ENCODE assay signal across 15 mouse cellular contexts in the genomic region with DNA sequence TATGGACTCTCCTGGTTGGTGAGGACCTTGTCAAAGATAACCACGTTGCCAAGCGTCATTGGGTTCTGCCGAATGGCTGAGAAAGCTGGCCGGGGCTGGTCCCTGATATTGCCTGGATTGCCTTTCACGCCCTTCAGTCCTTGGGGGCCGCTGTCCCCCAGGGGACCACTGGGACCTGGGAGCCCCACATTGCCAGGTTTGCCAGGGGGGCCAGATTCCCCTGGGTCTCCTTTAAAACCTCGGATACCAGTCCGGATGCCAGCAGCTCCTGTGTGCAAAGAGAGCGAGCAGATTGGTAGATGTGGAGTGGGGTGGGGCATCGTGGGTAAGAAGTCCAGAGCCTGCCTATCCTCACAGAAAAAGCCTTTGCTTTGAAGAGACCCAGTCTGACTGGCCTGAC. TPM values are rescaled to one million over a fixed set of nuclear protein-coding genes. Genes with fewer than 3 reads are reported as not detected.
DNase-seq lines count a peak whose midpoint lies in the region; ATAC-seq lines count a peak whose summit lies in the region.
"Had no signal": no experiment of that assay in that cellular context is flagged by ENCODE, and none has a peak within 500 bp of the region (broad histone marks: within the 10 kb centered on the region; RNA-seq: fewer than 3 reads in every experiment).

No protein-coding gene starts in this region.

- H3K9me3 ChIP-seq in midbrain, embryonic 11.5 days (ENCODE audit: control insufficient read depth, low read length): no peaks in the 10 kb centered on the region
- no peaks in the 10 kb centered on the region for H3K9me3 ChIP-seq in midbrain, embryonic 16.5 days (replicated peaks; ENCODE audit: control insufficient read depth, low read length, poor library complexity, severe bottlenecking)
- H3K9me3 ChIP-seq in neural tube, embryonic 14.5 days (ENCODE audit: control insufficient read depth, low read length): no peaks in the 10 kb centered on the region
- H3K9me3 ChIP-seq: heart, embryonic 12.5 days; liver, embryonic 13.5 days had no signal

- H3K4me1 ChIP-seq in midbrain, embryonic 11.5 days (ENCODE audit: control insufficient read depth, insufficient read depth, low read length): peaks cover 5% of the 10 kb centered on the region; the same call in 1 of the 2 replicates
- peaks cover 6% of the 10 kb centered on the region; the same call in 1 of the 2 replicates for H3K4me1 ChIP-seq in midbrain, embryonic 16.5 days (ENCODE audit: control insufficient read depth, insufficient read depth, low read length)
- 0 out of 2 replicates have a peak, but pooled peaks cover 3% of the 10 kb centered on the region for H3K4me1 ChIP-seq in neural tube, embryonic 14.5 days (ENCODE audit: control insufficient read depth, insufficient read depth, low read length)
- H3K4me1 ChIP-seq: liver, embryonic 13.5 days had no signal

- no peaks in the 10 kb centered on the region for H3K36me3 ChIP-seq in midbrain, embryonic 11.5 days (ENCODE audit: control insufficient read depth, insufficient read depth, low read length)
- H3K36me3 ChIP-seq in midbrain, embryonic 16.5 days (ENCODE audit: control insufficient read depth, insufficient read depth, low read length): no peaks in the 10 kb centered on the region
- no peaks in the 10 kb centered on the region for H3K36me3 ChIP-seq in neural tube, embryonic 14.5 days (ENCODE audit: control insufficient read depth, insufficient read depth, low read length)
- H3K36me3 ChIP-seq: heart, embryonic 12.5 days; liver, embryonic 13.5 days had no signal

- peak; percentile 93 for DNase-seq in heart, adult 11 months
- DNase-seq in heart, postnatal 10 days: no peak
- peak; percentile 79 for DNase-seq in midbrain, embryonic 11.5 days (ENCODE audit: low spot score, missing footprints)
- peak; percentile 8 for DNase-seq in brain, adult 2 months (ENCODE audit: low read depth, low spot score)
- no peak for DNase-seq in T-cell, adult 2 months (ENCODE audit: low spot score)
- DNase-seq: cerebellum, postnatal 14 days; embryo, embryonic 11 days; heart, postnatal 36 days; left cerebral cortex, postnatal 4 days; liver, embryonic 13.5 days; lung, postnatal 10 days had no signal

- H3K27ac ChIP-seq in midbrain, embryonic 11.5 days (ENCODE audit: low read depth, low read length): no peak overlapping the region
- H3K27ac ChIP-seq in midbrain, embryonic 16.5 days (ENCODE audit: low read length): no peak overlapping the region
- H3K27ac ChIP-seq in neural tube, embryonic 14.5 days (ENCODE audit: low read depth, low read length): no peak overlapping the region
- H3K27ac ChIP-seq: liver, embryonic 13.5 days had no signal

- H3K4me3 ChIP-seq in midbrain, embryonic 11.5 days (ENCODE audit: low read depth, low read length): no peak overlapping the region
- H3K4me3 ChIP-seq in midbrain, embryonic 16.5 days (ENCODE audit: low read depth, low read length): no peak overlapping the region
- H3K4me3 ChIP-seq in neural tube, embryonic 14.5 days (ENCODE audit: low read depth, low read length): no peak overlapping the region
- H3K4me3 ChIP-seq: heart, embryonic 12.5 days; liver, embryonic 13.5 days had no signal

- no peak overlapping the region for H3K9ac ChIP-seq in midbrain, embryonic 11.5 days (ENCODE audit: low read length)
- no peak overlapping the region for H3K9ac ChIP-seq in midbrain, embryonic 16.5 days (ENCODE audit: low read depth, low read length)
- H3K9ac ChIP-seq in neural tube, embryonic 14.5 days (replicated peaks; ENCODE audit: low read depth, low read length): 0 out of 2 replicates have a peak overlapping the region, but pooled peaks have one; percentile 1
- H3K9ac ChIP-seq: heart, embryonic 12.5 days; liver, embryonic 13.5 days had no signal

- intact Hi-C loops in heart, postnatal 10 days (cut with DNase I): no loop called here

- H3K4me2 ChIP-seq in midbrain, embryonic 11.5 days: no peak overlapping the region; the same call in 1 of the 2 replicates
- H3K4me2 ChIP-seq in midbrain, embryonic 16.5 days (ENCODE audit: low read length): no peak overlapping the region
- no peak overlapping the region for H3K4me2 ChIP-seq in neural tube, embryonic 14.5 days (ENCODE audit: low read depth, low read length)
- H3K4me2 ChIP-seq: heart, embryonic 12.5 days; liver, embryonic 13.5 days had no signal

- peaks cover 33% of the 10 kb centered on the region for H3K27me3 ChIP-seq in midbrain, embryonic 11.5 days (ENCODE audit: control insufficient read depth, insufficient read depth, low read length)
- peaks cover 29% of the 10 kb centered on the region for H3K27me3 ChIP-seq in midbrain, embryonic 16.5 days (ENCODE audit: control insufficient read depth, insufficient read depth, low read depth, low read length)
- H3K27me3 ChIP-seq in neural tube, embryonic 14.5 days (ENCODE audit: control insufficient read depth, insufficient read depth, low read length): peaks cover 6% of the 10 kb centered on the region; the same call in 1 of the 2 replicates

- 38% methylated on average over 10 of the region's 10 CpGs for whole genome bisulfite sequencing in midbrain, embryonic 11.5 days
- 41% methylated on average over 10 of the region's 10 CpGs for WGBS in midbrain, embryonic 16.5 days
- 37% methylated on average over 10 of the region's 10 CpGs for WGBS in neural tube, embryonic 14.5 days

- no peak for ATAC-seq in midbrain, embryonic 11.5 days (ENCODE audit: low FRiP score)
- no peak for ATAC-seq in midbrain, embryonic 16.5 days
- no peak for ATAC-seq in neural tube, embryonic 14.5 days (ENCODE audit: low read depth)

RNA-seq across cellular contexts. Expression of a gene that starts 2.1 kb away (rescaled TPM):
- 10 to 100 TPM; 25.2 to 28.0 TPM for total RNA-seq in heart, postnatal 10 days (2021)
- polyA plus RNA-seq in midbrain, embryonic 11.5 days (2014; fragmentation: Nextera tagmentation; extraction: Ambion mirVana): 14.3 and 15.3 TPM in 2 replicates
- polyA plus RNA-seq in midbrain, embryonic 16.5 days (2015; fragmentation: Nextera tagmentation; extraction: Ambion mirVana): 22.9 and 26.3 TPM in 2 replicates
- polyA plus RNA-seq in neural tube, embryonic 14.5 days (2014; fragmentation: Nextera tagmentation; extraction: Ambion mirVana): 19.6 and 29.3 TPM in 2 replicates
- total RNA-seq: ES-E14 had no signal

RNA-seq across cellular contexts. Expression of a gene that starts 3.6 kb away (rescaled TPM):
- total RNA-seq in heart, postnatal 10 days (2021): 10 to 100 TPM; 17.8 to 24.8 TPM
- 17.7 and 18.9 TPM in 2 replicates for polyA plus RNA-seq in midbrain, embryonic 11.5 days (2014; fragmentation: Nextera tagmentation; extraction: Ambion mirVana)
- polyA plus RNA-seq in midbrain, embryonic 16.5 days (2015; fragmentation: Nextera tagmentation; extraction: Ambion mirVana): 13.9 and 20.8 TPM in 2 replicates
- 15.3 and 25.2 TPM in 2 replicates for polyA plus RNA-seq in neural tube, embryonic 14.5 days (2014; fragmentation: Nextera tagmentation; extraction: Ambion mirVana)
- total RNA-seq: ES-E14 had no signal

RNA-seq across cellular contexts. Expression of a gene that starts 10.5 kb away (rescaled TPM):
- 10 to 100 TPM; 26.0 to 28.3 TPM for total RNA-seq in heart, postnatal 10 days (2021)
- 31.5 and 34.7 TPM in 2 replicates for polyA plus RNA-seq in midbrain, embryonic 11.5 days (2014; fragmentation: Nextera tagmentation; extraction: Ambion mirVana)
- 29.3 and 40.8 TPM in 2 replicates for polyA plus RNA-seq in midbrain, embryonic 16.5 days (2015; fragmentation: Nextera tagmentation; extraction: Ambion mirVana)
- polyA plus RNA-seq in neural tube, embryonic 14.5 days (2014; fragmentation: Nextera tagmentation; extraction: Ambion mirVana): 28.2 and 49.7 TPM in 2 replicates
- total RNA-seq: ES-E14 had no signal

Comparison
In these comparisons a context has a peak if more than half of its experiments do, and no peak if none do; other contexts are left out.
1. DNase-seq: peak in heart, adult 11 months (single experiment), midbrain, embryonic 11.5 days (single experiment) and brain, adult 2 months (single experiment); none in heart, postnatal 10 days (0 of 2) and T-cell, adult 2 months (single experiment).